Mouse (Mus musculus) thymus, postnatal 36 days (tissue): ENCODE data around the gene Snip1.

Experiments used
- DNase-seq, 2 experiments: peaks; one replicate each; pipeline ENCODE4 v3.0.0; 2022; ENCODE audit warnings: mixed read lengths in 2 of 2

The Snip1 gene

GRCm38 (mm10) chr4:125101334-125101733 lies 34.9 kb downstream of the Snip1 start:
- DNase-seq = no peak

GRCm38 (mm10) chr4:125105354-125105753 lies 38.9 kb downstream of the Snip1 start:
- no peak for DNase-seq

DNA sequence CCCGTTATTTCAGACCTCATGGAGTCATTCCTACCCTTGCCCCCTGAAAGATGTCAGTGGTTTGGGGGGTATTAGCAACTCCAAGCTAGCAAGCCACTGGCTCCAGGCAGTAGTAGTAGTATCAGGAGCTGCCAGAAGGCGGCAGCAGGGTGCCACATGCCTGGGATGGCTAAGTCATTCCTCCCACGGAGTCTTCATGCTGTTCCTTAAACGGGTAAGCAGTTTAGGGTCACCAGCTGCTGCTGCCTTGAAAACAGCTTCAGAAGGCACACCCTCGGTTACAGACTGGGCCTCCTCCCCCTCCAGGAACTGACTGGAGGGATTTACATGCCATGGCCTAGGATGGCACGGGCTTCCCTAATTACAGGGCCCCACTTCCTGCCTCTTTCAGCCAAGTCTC lies 48.2 kb downstream of the Snip1 start:
- DNase-seq = peak; percentile 82 to 87

GRCm38 (mm10) chr4:125115081-125115480 lies 48.6 kb downstream of the Snip1 start:
- DNase-seq = no peak

GRCm38 (mm10) chr4:125115710-125116089 lies 49.2 kb downstream of the Snip1 start:
- peak in 1 of 2 experiments; percentile 19 for DNase-seq

DNA sequence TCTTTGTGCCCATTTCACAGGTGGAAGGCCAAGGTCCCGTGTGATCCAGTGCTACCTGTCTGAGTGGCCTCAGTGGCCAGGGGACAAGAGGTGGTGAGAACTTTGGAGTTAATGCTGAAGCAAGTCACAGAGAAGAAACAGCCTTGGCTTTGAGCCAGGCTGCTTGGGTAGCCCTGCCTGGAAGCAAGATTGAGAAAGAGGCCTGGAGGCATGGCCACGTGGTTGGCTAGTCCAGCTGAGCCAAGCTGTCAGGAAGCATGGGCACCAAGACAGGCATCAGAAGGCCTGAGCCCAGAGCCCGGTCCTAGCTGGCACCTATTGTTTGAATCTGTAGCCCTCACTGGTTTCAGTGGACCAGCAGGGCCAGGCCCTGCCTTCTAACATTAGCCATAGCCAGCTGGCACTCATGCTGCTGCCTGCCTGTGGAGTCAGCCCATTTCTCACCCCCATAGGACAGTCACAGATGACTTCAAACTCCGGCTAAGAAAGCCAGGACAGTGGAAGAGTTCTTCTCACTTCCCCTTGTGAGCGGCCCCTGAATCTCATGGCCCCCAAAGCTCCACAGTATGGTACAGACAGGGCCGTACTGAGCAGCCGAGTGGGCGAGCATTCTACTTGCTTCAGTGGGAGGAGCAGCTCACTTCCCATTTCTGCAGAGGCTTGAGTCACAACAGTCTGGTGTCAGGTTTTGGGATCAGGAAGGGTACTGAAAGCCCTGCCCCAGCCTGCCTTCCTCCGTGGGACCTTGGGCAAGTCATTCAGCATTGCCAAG lies 49.8 kb downstream of the Snip1 start:
- DNase-seq = peak; percentile 20 to 29

DNA sequence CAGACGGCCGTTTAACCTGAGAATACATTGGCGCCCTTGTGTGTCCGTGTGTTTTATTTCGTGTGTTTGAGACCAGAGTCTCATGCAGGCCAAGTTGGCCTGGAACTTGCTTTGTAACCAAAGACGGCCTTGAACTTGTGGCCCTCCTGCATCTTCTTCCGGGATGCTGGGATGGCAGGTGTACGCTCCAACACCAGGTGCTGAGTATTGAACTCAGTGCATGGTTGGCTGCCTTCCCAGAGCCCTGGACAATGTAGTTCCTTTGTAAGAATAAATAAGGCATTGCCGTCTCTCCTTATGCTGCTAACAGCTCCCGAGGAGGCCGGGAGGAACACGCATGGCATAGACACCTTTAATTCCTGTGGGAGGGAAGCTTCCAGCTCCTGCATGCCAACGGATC lies 50.5 kb downstream of the Snip1 start:
- DNase-seq = no peak

- peak; percentile 62 to 78 for DNase-seq
Measured at GRCm38 (mm10) chr4:125117902-125118320, 51.4 kb downstream of the Snip1 start.

- DNase-seq = peak; percentile 32 to 53
Measured at GRCm38 (mm10) chr4:125119070-125119469, 52.6 kb downstream of the Snip1 start.

DNA sequence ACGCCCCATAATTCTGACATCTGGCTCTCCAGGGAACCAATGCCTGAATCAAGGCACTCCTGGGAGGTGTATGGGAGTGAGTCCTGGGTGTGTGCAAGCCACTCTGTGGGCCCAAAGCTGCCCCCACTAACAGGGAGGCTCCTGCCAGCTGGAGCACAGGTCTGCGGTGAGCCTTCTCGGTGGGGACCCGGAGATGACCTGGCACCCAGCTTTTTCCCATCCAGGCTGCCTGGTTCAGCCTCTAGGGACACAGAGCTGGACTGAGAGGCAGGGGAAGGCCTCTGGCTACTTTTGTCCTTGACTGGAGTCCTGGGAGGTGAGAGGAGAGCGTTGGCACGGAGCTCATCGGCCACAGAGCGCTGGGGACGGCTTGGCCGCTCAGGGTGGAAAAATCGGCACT lies 53.2 kb downstream of the Snip1 start:
- no peak for DNase-seq

DNA sequence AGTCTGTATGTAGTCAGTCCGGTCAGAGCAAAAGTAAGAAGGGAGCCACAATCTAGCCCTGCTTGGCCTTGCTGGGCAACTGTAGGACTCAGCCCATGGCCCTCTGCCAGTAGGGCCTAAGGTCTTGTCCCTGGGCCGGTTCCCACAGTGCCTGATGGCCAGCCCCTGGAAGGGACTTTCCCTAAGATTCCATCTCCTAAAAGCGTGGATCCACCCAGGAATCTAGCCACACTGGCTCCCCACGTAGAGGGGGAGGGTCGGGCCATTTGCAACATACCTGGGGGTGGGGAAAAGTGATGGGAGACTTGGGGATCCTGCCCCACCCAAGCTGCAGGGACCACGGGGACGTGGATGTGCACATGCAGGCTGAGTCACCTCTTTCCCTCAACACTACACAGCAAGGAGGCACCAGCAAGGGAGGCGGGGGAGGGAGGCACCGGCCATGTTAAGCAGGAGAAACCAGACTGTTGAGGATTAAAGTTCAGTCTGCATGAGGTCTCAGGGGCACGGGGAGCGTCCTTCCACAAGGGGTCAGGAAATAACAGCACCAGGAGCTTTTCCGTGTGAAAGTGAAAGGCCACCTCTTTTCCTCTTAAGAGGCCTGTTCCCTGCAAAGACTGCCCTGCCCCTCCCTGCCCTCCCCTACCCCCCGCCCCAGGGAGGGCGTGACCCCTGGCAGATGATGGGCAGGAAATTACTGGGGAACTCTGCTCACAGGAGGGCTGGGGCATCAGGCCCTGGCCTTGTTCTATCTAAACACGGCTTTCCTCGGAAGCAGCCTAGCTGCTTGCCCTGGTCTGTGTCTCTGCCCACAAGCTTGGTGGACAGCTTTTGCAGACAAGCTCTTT lies 56.2 kb downstream of the Snip1 start:
- DNase-seq = peak; percentile 50 to 61

DNA sequence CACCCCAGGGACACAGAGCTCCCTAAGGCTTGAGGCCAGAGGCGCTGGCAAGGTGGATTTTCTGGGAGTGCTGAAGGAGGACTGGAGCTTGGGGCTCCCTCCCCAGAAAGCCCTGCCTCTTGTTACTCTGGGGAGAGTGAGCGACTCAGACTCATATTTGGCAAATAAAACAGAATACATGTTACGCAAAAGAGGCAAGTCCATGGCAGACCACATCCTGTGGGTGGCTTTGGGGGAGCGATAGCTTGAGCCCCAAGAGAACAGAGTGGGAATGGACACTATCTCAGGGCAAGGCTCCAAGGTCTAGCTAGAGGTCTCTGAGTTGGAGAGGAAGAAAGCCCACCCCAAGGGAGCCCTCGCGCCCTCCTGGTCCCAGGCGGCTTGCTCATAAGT lies 56.8 kb downstream of the Snip1 start:
- peak in 1 of 2 experiments; percentile 26 for DNase-seq
